Mouse (Mus musculus) thymus, adult 2 months (tissue): ENCODE results near the gene Scamp2. TPM values are rescaled to one million over a fixed set of nuclear protein-coding genes. Genes with fewer than 3 reads are reported as not detected.
A peak's percentile ranks its signal among the peaks of the same experiment; 100 is the strongest.

ENCODE experiments used
- DNase-seq: peaks from one replicate; pipeline ENCODE4 v3.0.0; 2021
- H3K27ac ChIP-seq: fragments of 200-500 bp; 2 replicates; pipeline ENCODE4 v1.5.1; 2012; ENCODE audit warnings: low read length, control low read depth; ENCODE audit not compliant: control insufficient read depth, insufficient read depth
- H3K27me3 ChIP-seq: fragments of 200-500 bp; 2 replicates; pipeline ENCODE4 v1.6.1; 2012; ENCODE audit warnings: mild to moderate bottlenecking, low read length, moderate library complexity, mixed read lengths; ENCODE audit not compliant: control insufficient read depth, insufficient read depth
- H3K36me3 ChIP-seq: fragments of 200-500 bp; 2 replicates; pipeline ENCODE4 v1.6.1; 2012; ENCODE audit warnings: mild to moderate bottlenecking, low read length, moderate library complexity; ENCODE audit not compliant: control insufficient read depth, insufficient read depth
- H3K4me1 ChIP-seq: fragments of 200-500 bp; replicated peaks from 2 replicates; pipeline ENCODE4 v1.6.1; 2012; ENCODE audit warnings: low read length; ENCODE audit not compliant: control insufficient read depth, insufficient read depth
- H3K4me3 ChIP-seq: fragments of 200-500 bp; 2 replicates; pipeline ENCODE4 v1.5.1; 2012; ENCODE audit warnings: mild to moderate bottlenecking, low read length, control low read depth, moderate library complexity; ENCODE audit not compliant: control insufficient read depth, insufficient read depth
- CTCF ChIP-seq: fragments of 200-500 bp; IDR thresholded peaks from 2 replicates; pipeline ENCODE4 v1.5.1; 2012; ENCODE audit warnings: mild to moderate bottlenecking, control low read depth, low read length, moderate library complexity, borderline replicate concordance; ENCODE audit not compliant: control insufficient read depth, poor library complexity, insufficient read depth; ENCODE audit errors: extremely low read depth
- POLR2A ChIP-seq: fragments of 200-500 bp; IDR thresholded peaks from 2 replicates; pipeline ENCODE4 v1.6.1; 2012; ENCODE audit warnings: mild to moderate bottlenecking, low read length, control low read depth, moderate library complexity; ENCODE audit not compliant: control insufficient read depth, poor library complexity, insufficient read depth; ENCODE audit errors: extremely low read depth
- WGBS: fragments of 180-500 bp; shearing (Covaris S2); methylation state at CpG from one replicate; pipeline ENCODE4 v1.1.7; 2018; 5-methylcytosine and 5-hydroxymethylcytosine counted together
- polyA plus RNA-seq: library from polyadenylated mRNA; depleted of rRNA; stranded (reverse); fragments of >200 nt; gene quantifications from 2 replicates; pipeline ENCODE4 v1.2.3, GENCODE M21; 2012

Gene Scamp2
- polyA plus RNA-seq, 1 experiment, result 134 TPM

DNA sequence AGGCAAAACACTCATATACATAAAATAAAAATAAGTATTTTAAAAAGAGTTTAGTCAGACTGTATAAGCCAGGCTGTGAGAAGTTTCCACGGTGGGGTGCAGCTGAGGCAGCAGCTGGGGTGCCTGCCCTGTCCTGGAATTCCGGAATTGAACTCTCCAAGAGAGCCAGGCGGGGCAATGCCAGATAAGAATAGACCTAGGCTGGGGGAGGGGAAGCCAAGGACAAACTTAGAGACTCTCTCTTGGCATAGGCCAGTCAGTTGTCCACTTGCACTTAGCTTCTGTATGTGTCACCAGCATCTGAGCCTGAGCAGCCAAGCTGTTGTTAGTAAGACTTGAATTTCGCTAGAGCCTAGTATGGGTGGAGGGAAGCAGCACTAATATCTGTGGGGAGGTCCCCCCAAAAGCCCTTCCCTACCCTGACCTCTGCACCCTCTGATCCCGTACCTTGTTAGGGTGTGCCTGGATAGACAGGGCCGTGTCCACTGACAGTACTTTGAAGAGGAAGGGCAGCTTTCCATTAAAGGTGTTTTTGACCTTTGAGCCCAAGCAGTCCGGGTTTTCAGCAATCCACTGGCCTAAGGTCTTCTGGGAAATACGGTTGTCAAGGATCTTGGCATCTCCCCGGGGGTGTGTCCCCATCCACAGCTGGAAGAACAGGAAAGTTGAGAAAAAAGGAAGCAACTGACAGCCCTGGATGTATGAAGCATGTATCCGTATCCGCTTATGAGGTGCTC is 10.4 kb upstream of the Scamp2 start:
- no peaks in the 10 kb centered on the region for H3K36me3 ChIP-seq
- DNase-seq, result no peak
- peaks cover 4% of the 10 kb centered on the region for H3K4me1 ChIP-seq
- WGBS, result 96% methylated on average over 11 of the region's 11 CpGs
- H3K27me3 ChIP-seq, result no peaks in the 10 kb centered on the region
- TF ChIP-seq POLR2A (no peak), CTCF (no peak)
- H3K4me3 ChIP-seq, result no peak overlapping the region
- H3K27ac ChIP-seq, result no peak overlapping the region

DNA sequence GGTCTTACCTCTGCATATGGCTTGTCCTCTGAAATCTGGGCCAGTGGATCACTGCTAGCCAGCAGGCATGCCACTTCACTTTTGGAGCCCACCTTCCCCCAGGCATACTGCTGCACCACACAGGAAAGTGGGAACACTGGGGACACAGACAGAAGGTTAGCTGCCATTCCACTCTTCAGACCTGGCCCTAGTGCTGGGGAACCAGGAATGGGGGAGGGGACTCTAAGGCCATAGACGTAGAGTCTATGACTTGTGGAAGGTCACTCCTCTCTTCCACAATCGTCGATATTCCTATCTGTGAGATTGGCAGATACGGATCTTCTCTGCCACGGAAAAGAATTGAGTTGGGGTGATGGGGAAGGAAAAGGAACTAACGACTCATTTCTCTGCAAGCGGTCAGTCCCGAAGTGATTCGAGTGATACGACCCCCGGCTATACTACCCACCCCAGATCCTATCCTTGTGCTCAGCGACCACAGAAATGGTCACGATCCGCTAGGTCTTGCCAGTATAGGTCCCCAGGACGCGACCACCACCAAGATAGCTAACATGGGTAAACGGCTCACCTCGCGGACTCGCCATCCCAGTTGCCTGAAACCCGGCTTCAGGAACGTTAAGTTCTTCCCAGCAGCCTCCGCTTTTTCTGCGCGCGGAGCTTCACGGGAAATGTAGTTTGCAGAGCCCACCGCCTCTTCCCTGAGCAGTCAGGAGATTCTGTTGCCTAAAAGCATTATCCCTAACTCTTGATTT is 8.4 kb upstream of the Scamp2 start, which contains the start of gene Mpi:
Gene Mpi, minus strand, starts transcription at position 625 of the 749 bp plus-strand sequence.
- TF ChIP-seq POLR2A, result no peak
- TF ChIP-seq CTCF, result no peak
- H3K4me3 ChIP-seq, result peak within 1 kb of the TSS; percentile 98
- under 1% methylated on average over 28 of the region's 28 CpGs for WGBS
- no peaks in the 10 kb centered on the region for H3K27me3 ChIP-seq
- H3K27ac ChIP-seq, result no peak within 1 kb of the TSS
- no peaks in the 10 kb centered on the region for H3K36me3 ChIP-seq
- peaks cover 4% of the 10 kb centered on the region for H3K4me1 ChIP-seq
- DNase-seq, result peak; percentile 69

DNA sequence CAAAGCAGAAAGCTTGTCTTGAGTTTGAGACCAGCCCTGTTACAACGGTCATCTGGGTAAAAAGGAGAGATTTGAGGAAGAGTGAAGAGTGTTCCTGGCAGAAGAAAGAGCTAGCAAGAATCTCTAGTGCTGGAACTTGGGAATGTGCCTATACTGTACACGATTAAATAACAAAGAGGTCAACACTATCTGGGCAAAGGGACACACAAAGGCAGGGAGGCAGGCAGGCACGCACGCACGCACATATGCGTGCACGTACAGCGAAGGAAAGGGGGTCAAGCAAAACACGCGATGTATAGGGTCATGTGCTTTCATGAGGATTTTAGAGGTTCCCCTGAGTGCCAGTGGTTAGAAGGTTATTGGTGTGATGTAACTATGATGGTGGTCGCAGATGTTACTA is 7.6 kb upstream of the Scamp2 start:
- DNase-seq, result no peak
- Histone ChIP-seq H3K4me3 (no peak overlapping the region), H3K4me1 (peaks cover 4% of the 10 kb centered on the region), H3K27me3 (no peaks in the 10 kb centered on the region), H3K27ac (no peak overlapping the region), H3K36me3 (no peaks in the 10 kb centered on the region)
- TF ChIP-seq POLR2A (no peak), CTCF (no peak)
- 88% methylated on average over 11 of the region's 11 CpGs for WGBS

DNA sequence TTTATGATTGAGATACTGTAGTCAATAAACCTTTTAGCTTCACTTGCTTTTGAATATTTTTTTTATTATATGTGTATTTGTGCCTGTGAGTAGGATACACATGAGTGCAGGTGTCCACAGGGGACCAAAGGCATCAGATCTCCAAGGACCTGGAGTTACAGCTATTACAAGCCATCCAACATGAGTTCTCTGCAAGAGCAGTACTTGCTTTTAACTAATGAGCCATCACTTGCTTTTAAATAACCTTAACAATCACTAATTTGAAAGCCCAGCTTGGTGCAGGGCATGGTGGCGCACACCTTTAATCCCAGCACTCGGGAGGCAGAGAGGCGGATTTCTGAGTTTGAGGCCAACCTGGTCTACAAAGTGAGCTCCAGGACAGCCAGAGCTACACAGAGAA is 6.0 kb upstream of the Scamp2 start:
- no peak for TF ChIP-seq CTCF
- no peak for TF ChIP-seq POLR2A
- Histone ChIP-seq H3K27me3 (no peaks in the 10 kb centered on the region), H3K4me1 (peaks cover 4% of the 10 kb centered on the region), H3K27ac (no peak overlapping the region), H3K36me3 (no peaks in the 10 kb centered on the region), H3K4me3 (no peak overlapping the region)
- WGBS, result 92% methylated on average over 3 of the region's 3 CpGs
- no peak for DNase-seq

DNA sequence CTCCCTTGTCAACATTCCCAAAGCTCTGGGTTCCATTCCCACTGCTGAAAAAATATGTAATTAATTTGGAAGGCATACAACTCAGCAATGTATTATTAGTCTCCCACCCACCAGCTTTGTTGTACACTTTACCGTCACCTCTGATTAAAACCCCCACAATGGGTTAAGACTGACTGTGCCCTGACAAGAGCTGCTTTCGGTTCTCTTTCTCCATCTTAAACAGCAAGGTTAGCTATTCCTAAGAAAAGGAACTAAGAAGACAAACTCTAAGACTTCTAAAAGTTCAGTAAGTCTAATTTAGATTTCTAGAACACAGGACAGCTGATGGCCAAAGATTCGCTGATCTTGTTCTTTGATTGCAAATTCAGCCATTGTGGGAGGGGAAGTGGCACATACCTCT is 3.5 kb upstream of the Scamp2 start:
- no peak overlapping the region for H3K27ac ChIP-seq
- WGBS, result 83% methylated on average over 3 of the region's 3 CpGs
- H3K36me3 ChIP-seq, result no peaks in the 10 kb centered on the region
- H3K4me1 ChIP-seq, result peaks cover 10% of the 10 kb centered on the region
- H3K27me3 ChIP-seq, result no peaks in the 10 kb centered on the region
- no peak for TF ChIP-seq POLR2A
- TF ChIP-seq CTCF, result no peak
- no peak for DNase-seq
- no peak overlapping the region for H3K4me3 ChIP-seq

DNA sequence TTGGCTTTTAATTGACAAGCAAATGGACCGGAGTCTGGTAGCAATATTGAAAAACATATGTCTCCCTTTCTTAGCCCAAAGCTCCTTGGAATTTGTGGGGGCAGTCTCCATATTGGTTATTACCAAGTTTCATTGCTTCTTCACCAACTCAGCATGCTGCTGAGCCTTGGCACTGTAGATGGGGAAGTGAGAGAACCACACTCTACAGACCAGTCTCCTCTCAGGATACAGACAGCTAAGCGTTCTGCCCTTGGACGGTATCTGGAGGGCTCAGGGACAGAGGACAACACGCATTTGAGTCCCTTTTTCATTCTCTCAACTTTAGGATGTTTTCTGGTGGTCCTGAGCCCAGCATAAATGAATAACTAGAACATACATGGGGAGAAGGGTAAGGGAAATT is 2.1 kb upstream of the Scamp2 start:
- WGBS, result 74% methylated on average over 4 of the region's 4 CpGs
- no peak for DNase-seq
- H3K27me3 ChIP-seq, result no peaks in the 10 kb centered on the region
- TF ChIP-seq CTCF (no peak), POLR2A (no peak)
- H3K27ac ChIP-seq, result no peak overlapping the region
- no peaks in the 10 kb centered on the region for H3K36me3 ChIP-seq
- H3K4me1 ChIP-seq, result peaks cover 17% of the 10 kb centered on the region
- H3K4me3 ChIP-seq, result no peak overlapping the region

DNA sequence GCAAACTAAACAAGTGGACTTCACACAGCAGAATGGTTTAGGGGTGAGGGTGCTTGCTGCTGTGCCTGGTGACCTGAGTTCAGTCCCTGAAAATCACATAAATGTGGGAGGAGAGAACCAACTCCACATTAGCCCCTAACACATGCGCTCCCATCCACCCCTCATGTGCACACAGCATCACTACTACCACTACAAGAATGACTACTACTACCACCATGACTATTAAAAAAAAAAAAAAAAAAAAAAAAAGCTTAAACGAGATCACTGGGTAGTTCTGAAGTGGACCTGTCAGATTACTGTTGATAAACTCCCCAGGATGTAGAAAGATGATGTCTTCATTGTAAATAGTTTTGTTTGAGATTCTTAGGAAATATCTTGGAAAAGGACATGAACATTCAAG is 1.2 kb upstream of the Scamp2 start:
- TF ChIP-seq CTCF (no peak), POLR2A (no peak)
- Histone ChIP-seq H3K4me3 (no peak overlapping the region), H3K27me3 (no peaks in the 10 kb centered on the region), H3K27ac (no peak overlapping the region), H3K4me1 (peaks cover 19% of the 10 kb centered on the region), H3K36me3 (no peaks in the 10 kb centered on the region)
- 85% methylated on average over 2 of the region's 2 CpGs for WGBS
- no peak for DNase-seq
